Mouse (Mus musculus): ENCODE results near the gene Dus3l.

DNA sequence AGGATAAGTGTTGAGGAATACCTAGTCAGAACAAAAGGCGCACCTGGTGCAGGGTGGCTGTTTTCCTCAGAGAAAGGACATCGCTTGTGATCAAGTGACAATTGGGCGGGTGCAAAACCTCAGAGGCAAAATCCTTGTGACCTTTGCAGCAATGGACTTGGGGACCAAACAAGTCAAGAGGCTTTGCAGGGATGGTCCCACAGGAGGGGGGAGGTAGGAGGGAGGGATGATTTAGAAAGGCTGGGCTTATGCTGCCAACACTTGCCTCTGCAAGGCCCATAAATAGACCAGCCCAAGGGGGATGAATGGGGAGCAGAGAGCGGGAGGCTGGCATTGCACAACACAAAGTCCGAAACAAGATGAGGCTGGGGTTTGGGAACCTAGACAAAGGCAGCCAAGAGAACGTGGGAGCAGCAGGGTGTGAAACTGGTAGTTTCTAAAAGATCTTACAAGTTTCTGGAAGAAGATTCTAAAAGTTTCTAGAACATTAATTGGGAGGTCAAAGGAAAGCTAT, 54.5 kb downstream of the Dus3l start:
- TF ChIP-seq CTCF (IDR thresholded peaks at IDR 0.05) (no peak), POLR2A (IDR thresholded peaks at IDR 0.05; ENCODE audit: insufficient read depth, low read depth, low read length) (no peak), EP300 (IDR thresholded peaks at IDR 0.05; ENCODE audit: insufficient read depth, low read depth, low read length) (no peak)
